Mouse (Mus musculus): ENCODE results near the gene Bcl2a1d. TPM values are rescaled to one million over a fixed set of nuclear protein-coding genes. Genes with fewer than 3 reads are reported as not detected.
"Not testable (repeated sequence)": the region's sequence is repeated elsewhere in the genome, so short reads cannot be mapped to it uniquely, and the experiment has no call there.

Gene Bcl2a1d
- polyA plus RNA-seq, 1 experiment from 2014 or later = 0.81 TPM

- H3K27me3 ChIP-seq; H3K4me3 ChIP-seq (replicated peaks); ATAC-seq (replicated peaks; ENCODE audit: low FRiP score); H3K9me3 ChIP-seq (replicated peaks); H3K36me3 ChIP-seq; H3K9ac ChIP-seq; H3K4me2 ChIP-seq; H3K27ac ChIP-seq; H3K4me1 ChIP-seq: not testable (repeated sequence)
- 28% methylated on average over 2 of the region's 2 CpGs for WGBS
Observed at GRCm38 (mm10) chr9:88718140-88718539, 13.6 kb downstream of the Bcl2a1d start.

- H3K9ac ChIP-seq; ATAC-seq (replicated peaks; ENCODE audit: low FRiP score); H3K4me1 ChIP-seq; H3K9me3 ChIP-seq (replicated peaks); H3K4me3 ChIP-seq (replicated peaks); H3K27me3 ChIP-seq; H3K4me2 ChIP-seq; H3K27ac ChIP-seq; H3K36me3 ChIP-seq: not testable (repeated sequence)
- WGBS = 61% methylated on average over 5 of the region's 5 CpGs
Observed at GRCm38 (mm10) chr9:88714515-88714914, 17.2 kb downstream of the Bcl2a1d start.

DNA sequence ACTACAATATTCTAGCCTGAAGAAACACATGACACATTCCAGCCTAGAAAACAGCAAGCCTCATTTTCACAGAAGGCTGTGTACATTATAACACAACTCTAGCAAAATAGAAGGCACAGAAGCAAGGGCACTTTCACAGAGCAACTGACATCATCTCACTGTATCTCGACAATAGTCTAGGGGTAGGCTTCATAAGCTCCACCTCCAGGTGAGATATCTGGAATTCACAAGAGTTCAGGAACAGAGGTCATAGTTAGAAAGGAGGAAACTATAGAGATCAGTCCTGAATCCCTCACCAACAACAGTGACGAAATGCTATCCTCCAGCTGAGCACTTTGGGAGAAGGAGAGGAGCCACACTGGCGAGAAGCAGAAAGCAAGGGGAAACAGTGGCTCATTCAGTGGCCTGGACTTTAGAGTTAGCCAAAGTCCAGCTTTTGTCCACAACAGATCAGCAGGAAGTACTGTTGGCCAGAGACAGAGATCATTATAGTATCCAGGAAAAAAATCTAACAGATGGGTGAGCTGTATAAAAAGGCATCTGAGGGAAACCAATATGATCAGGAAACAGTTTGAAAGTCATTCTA is 19.5 kb downstream of the Bcl2a1d start:
- H3K9me3 ChIP-seq (replicated peaks); H3K4me3 ChIP-seq (replicated peaks); H3K9ac ChIP-seq; ATAC-seq (replicated peaks; ENCODE audit: low FRiP score); H3K4me1 ChIP-seq; H3K4me2 ChIP-seq; H3K27ac ChIP-seq; H3K36me3 ChIP-seq; H3K27me3 ChIP-seq: not testable (repeated sequence)
- WGBS = 71% methylated on average over 3 of the region's 3 CpGs

DNA sequence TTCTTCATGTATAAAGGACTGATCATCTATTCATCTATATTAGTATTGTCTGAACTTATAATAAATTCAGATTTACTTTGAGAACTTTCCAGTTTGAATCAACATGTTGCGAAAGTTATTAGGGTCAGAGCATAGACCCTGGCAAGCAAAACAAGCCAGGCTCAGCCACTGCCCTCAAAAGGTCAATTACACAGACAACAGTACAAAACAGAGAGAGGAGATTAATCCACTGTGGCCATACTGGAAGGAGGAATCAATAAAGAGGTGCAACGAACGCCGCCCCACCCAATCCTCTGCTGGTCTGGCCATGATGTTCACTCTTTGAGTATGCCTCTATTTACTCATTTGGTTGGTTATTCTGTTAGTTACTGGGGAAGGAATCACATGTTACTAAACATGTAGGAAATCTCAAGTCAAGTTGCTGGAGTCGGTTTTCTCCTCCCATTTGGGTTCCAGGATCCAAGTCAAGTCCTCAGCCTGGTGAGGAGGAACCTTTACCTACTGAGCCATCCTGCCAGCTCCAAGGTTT is 20.7 kb downstream of the Bcl2a1d start:
- H3K4me3 ChIP-seq (replicated peaks); H3K9ac ChIP-seq; ATAC-seq (replicated peaks; ENCODE audit: low FRiP score); H3K4me2 ChIP-seq; H3K27ac ChIP-seq; H3K4me1 ChIP-seq; H3K27me3 ChIP-seq; H3K36me3 ChIP-seq; H3K9me3 ChIP-seq (replicated peaks): not testable (repeated sequence)
- WGBS = 90% methylated on average over 4 of the region's 5 CpGs

- not testable (repeated sequence) for H3K27me3 ChIP-seq; H3K27ac ChIP-seq; H3K4me1 ChIP-seq; ATAC-seq (replicated peaks; ENCODE audit: low FRiP score); H3K4me3 ChIP-seq (replicated peaks); H3K4me2 ChIP-seq; H3K9ac ChIP-seq; H3K36me3 ChIP-seq; H3K9me3 ChIP-seq (replicated peaks)
- WGBS = 96% methylated on average over 2 of the region's 2 CpGs
Observed at GRCm38 (mm10) chr9:88710439-88710838, 21.3 kb downstream of the Bcl2a1d start.

DNA sequence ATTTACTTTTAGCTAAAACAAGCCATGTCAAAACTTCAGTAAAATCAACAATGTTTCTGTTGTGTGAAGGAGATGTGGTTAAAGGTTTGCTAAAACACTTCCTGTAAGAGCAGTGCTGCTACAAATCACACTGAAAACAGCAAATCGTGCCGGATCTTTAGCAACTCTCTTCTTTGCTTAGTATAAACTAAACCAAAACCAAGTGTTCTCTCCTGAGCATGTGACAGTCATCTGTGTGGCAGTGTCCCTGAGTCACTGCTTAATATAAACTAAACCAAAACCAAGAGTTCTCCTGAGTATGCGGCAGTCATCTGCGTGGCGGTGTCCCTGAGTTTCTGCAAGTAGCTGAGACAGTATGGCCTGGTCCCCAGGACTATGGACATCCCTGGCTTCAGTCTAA is 21.9 kb downstream of the Bcl2a1d start:
- not testable (repeated sequence) for H3K27me3 ChIP-seq; H3K4me3 ChIP-seq (replicated peaks); H3K9ac ChIP-seq; H3K4me2 ChIP-seq; ATAC-seq (replicated peaks; ENCODE audit: low FRiP score); H3K4me1 ChIP-seq; H3K9me3 ChIP-seq (replicated peaks); H3K27ac ChIP-seq; H3K36me3 ChIP-seq
- 74% methylated on average over 5 of the region's 5 CpGs for WGBS

DNA sequence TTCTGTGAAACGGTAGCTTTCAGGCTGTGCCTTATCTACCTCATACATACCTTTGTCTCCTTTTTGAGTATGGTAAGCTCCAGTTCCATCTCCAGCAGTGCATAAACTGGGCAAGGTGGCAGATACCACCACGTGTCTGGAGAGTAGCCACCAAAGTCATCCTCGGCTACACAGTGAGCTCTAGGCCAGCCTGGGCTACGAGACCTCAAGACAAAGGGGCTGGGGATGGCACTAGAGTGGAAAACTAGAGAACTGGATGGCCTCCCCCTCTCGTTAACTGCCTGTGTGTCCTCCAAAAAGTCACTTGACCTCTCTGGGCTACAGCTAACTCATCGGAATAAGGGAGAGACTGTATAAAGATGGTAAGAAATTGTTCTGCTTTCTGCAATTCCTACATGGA is 22.4 kb downstream of the Bcl2a1d start:
- Histone ChIP-seq H3K4me3 (replicated peaks) (no peak overlapping the region), H3K27me3 (no peaks in the 10 kb centered on the region), H3K9me3 (replicated peaks) (no peaks in the 10 kb centered on the region), H3K36me3 (no peaks in the 10 kb centered on the region), H3K27ac (no peak overlapping the region), H3K4me2 (no peak overlapping the region), H3K4me1 (no peaks in the 10 kb centered on the region), H3K9ac (no peak overlapping the region)
- no peak for ATAC-seq (replicated peaks; ENCODE audit: low FRiP score)
- WGBS = 82% methylated on average over 6 of the region's 6 CpGs

DNA sequence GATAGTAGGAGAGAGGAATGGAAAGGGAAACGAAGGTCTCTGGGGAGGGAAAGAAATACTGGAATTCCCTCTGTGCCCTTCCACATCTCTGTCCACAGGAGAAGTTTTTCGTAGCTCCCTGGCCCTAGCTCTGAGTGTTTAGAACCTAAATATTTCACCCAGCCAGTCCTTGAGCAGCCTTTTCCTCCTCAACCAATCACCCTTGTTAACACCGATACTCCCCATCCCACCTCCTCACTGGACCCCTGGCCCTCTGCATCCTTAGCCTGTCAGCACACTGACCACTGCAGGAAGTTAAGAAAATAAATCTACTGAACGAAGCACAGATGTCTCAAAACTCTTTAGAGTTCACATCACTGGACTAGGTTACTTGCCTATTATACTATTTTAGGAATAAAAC is 25.0 kb downstream of the Bcl2a1d start:
- no peaks in the 10 kb centered on the region for H3K9me3 ChIP-seq (replicated peaks)
- 40% methylated on average over 4 of the region's 4 CpGs for WGBS
- no peak for ATAC-seq (replicated peaks; ENCODE audit: low FRiP score)
- H3K36me3 ChIP-seq = no peaks in the 10 kb centered on the region
- no peak overlapping the region for H3K4me2 ChIP-seq
- H3K27ac ChIP-seq = no peak overlapping the region
- H3K9ac ChIP-seq = no peak overlapping the region
- no peak overlapping the region for H3K4me3 ChIP-seq (replicated peaks)
- no peaks in the 10 kb centered on the region for H3K4me1 ChIP-seq
- H3K27me3 ChIP-seq = no peaks in the 10 kb centered on the region

- ATAC-seq (replicated peaks; ENCODE audit: low FRiP score); H3K4me2 ChIP-seq; H3K9me3 ChIP-seq (replicated peaks); H3K4me3 ChIP-seq (replicated peaks); H3K9ac ChIP-seq; H3K36me3 ChIP-seq; H3K27me3 ChIP-seq; H3K27ac ChIP-seq; H3K4me1 ChIP-seq: not testable (repeated sequence)
- 79% methylated on average over 8 of the region's 8 CpGs for WGBS
Observed at GRCm38 (mm10) chr9:88705157-88705556, 26.6 kb downstream of the Bcl2a1d start.

- H3K4me2 ChIP-seq; H3K4me3 ChIP-seq (replicated peaks); H3K9me3 ChIP-seq (replicated peaks); H3K27ac ChIP-seq; H3K36me3 ChIP-seq; H3K4me1 ChIP-seq; H3K9ac ChIP-seq; H3K27me3 ChIP-seq: not testable (repeated sequence)
- 0 out of 2 replicates have a peak, but pooled peaks have one; percentile 60 for ATAC-seq (replicated peaks; ENCODE audit: low FRiP score)
- no CpG with 5 or more reads among the region's 2 CpGs for WGBS
Observed at GRCm38 (mm10) chr9:88698746-88699145, 33.0 kb downstream of the Bcl2a1d start.

DNA sequence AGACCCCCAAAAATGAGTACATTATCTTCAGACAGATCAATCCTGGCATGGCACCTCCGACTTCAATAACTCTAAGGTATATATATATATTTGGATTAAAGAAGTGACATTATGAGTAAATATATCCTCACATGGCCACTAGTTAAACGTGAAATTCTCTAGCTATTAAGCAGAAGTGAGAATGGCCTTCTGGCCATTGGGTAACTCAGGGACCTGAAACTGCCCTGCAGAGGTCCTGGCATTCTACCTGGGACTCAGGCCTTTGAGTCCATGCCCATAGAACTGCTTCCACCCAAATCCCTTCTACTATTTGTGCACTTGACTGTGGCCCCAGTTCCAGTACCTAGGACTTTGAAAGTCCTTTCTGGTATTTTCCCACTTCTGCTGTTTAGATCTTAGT is 40.4 kb downstream of the Bcl2a1d start:
- not testable (repeated sequence) for ATAC-seq (replicated peaks; ENCODE audit: low FRiP score)

GRCm38 (mm10) chr9:88689451-88689850 is 42.3 kb downstream of the Bcl2a1d start:
- H3K27ac ChIP-seq; H3K27me3 ChIP-seq; H3K4me2 ChIP-seq; H3K4me1 ChIP-seq; H3K36me3 ChIP-seq; H3K9ac ChIP-seq; H3K9me3 ChIP-seq (replicated peaks); H3K4me3 ChIP-seq (replicated peaks): not testable (repeated sequence)
- 70% methylated on average over 3 of the region's 3 CpGs for WGBS
- 0 out of 2 replicates have a peak, but pooled peaks have one; percentile 9 for ATAC-seq (replicated peaks; ENCODE audit: low FRiP score)

More for the DNA sequence above, 40.4 kb downstream of the Bcl2a1d start:
- H3K9me3 ChIP-seq (replicated peaks); H3K4me3 ChIP-seq (replicated peaks); H3K27ac ChIP-seq; H3K9ac ChIP-seq; H3K36me3 ChIP-seq; H3K4me2 ChIP-seq; H3K27me3 ChIP-seq; H3K4me1 ChIP-seq: not testable (repeated sequence)
- 90% methylated on average over 2 of the region's 2 CpGs for WGBS

DNA sequence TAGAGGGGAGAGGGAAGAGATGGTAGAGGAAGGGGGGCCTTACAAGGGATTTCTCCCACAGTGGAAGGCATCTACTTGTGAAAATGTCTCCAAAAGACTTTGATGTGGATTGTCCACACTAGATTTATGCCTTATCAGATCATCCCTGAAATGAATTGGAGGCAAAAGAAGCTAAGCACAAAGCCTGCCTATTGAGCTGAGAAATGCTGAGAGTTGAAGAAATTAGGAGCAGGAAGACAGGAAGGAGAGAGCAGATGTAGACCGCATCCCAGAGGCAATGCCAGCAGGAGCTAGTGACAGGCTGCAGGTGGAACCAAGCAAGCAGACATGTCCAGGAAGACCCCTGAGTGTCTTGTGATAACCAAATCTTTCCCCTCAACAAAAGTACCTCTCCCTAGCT is 45.0 kb downstream of the Bcl2a1d start:
- H3K27ac ChIP-seq; H3K9ac ChIP-seq; H3K4me1 ChIP-seq; ATAC-seq (replicated peaks; ENCODE audit: low FRiP score); H3K4me2 ChIP-seq; H3K36me3 ChIP-seq; H3K27me3 ChIP-seq; H3K9me3 ChIP-seq (replicated peaks); H3K4me3 ChIP-seq (replicated peaks): not testable (repeated sequence)
- 76% methylated on average over 1 of the region's 1 CpGs for WGBS

Measured in kidney, embryonic 15.5 days (tissue).